Mouse (Mus musculus) testis, postnatal 14 days (tissue): ENCODE measurements around the gene Degs1.

ENCODE experiments used
- DNase-seq: peaks from one replicate; pipeline ENCODE4 v3.0.0; 2021; ENCODE audit warnings: low spot score

Degs1 gene

DNA sequence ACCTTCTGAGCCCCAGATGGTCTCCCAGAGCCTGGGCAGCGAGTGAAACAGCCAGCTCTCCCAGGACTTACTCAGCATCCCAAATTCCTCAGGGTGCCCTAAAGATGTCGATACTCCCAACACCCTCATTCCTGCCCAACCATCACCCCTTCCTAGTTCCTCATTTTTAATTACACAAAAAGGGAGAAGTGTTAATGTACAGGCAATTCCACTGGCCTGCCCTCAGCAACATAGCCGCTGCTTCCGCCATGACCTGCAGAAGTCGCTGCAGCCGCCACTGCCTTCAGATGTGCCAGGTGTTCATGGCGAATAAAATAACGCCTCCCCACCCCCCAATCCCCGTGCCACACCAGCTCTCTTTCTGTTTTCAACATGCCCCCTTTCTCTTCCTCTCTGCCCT is 56.3 kb downstream of the Degs1 start:
- no peak for DNase-seq
